13 mouse cellular contexts compared by ENCODE assay signal in genomic region chr8:48780628-48781027, GRCm38 (mm10).
"Had no signal": no experiment of that assay in that cellular context is flagged by ENCODE, and none has a peak within 500 bp of the region (broad histone marks: within the 10 kb centered on the region; RNA-seq: fewer than 3 reads in every experiment).

No protein-coding gene starts in this region.

- H3K9me3 ChIP-seq: limb, embryonic 13.5 days; midbrain, embryonic 12.5 days; neural tube, embryonic 15.5 days had no signal

- H3K27ac ChIP-seq: limb, embryonic 13.5 days; liver, embryonic 14.5 days; midbrain, embryonic 12.5 days; stomach, postnatal 0 days had no signal

- H3K4me2 ChIP-seq: limb, embryonic 13.5 days; midbrain, embryonic 12.5 days had no signal

- DNase-seq: kidney, postnatal 25 days; layer of hippocampus, adult 9-11 months; layer of hippocampus, postnatal 36 days; lung, adult 18-20 months; right cerebral cortex, adult 18-20 months; right cerebral cortex, postnatal 25 days; thymus, postnatal 4 days had no signal

- H3K36me3 ChIP-seq: limb, embryonic 13.5 days; neural tube, embryonic 15.5 days had no signal

- H3K4me3 ChIP-seq: limb, embryonic 13.5 days; midbrain, embryonic 12.5 days; neural tube, embryonic 15.5 days had no signal

- H3K27me3 ChIP-seq: limb, embryonic 13.5 days; neural tube, embryonic 15.5 days had no signal

- H3K9ac ChIP-seq: limb, embryonic 13.5 days; liver, embryonic 14.5 days; midbrain, embryonic 12.5 days; neural tube, embryonic 15.5 days had no signal

- ATAC-seq: midbrain, embryonic 16.5 days had no signal
